20 mouse cellular contexts compared by ENCODE assay signal in the genomic region with DNA sequence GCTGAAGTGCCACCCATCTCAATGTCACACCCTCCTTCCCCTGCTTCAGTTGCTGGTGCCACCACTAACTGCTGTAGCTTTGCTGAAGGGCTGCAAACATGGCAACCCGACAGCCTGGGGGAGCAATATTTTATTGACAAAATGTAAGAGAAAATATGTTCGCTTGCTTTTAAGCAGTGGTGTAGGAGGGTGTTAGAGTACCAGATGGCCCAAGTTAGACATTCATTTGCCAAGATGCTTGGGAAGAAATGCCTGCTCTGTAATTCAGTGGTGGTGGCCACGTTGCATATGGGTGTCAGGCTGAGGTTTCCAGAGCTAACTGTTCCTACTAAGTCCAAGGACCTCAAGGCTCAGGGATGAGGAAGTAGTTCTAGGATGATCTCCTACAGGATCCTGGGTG.
A peak's percentile ranks its signal among the peaks of the same experiment; 100 is the strongest.
DNase-seq lines count a peak whose midpoint lies in the region; ATAC-seq and TF ChIP-seq lines count a peak whose summit lies in the region.
"Had no signal": no experiment of that assay in that cellular context is flagged by ENCODE, and none has a peak within 500 bp of the region (broad histone marks: within the 10 kb centered on the region; RNA-seq: fewer than 3 reads in every experiment).

No protein-coding gene starts in this region.

- H3K27me3 ChIP-seq in forebrain, embryonic 16.5 days (replicated peaks; ENCODE audit: control insufficient read depth, insufficient read depth, low read length), result no peaks in the 10 kb centered on the region
- H3K27me3 ChIP-seq in forebrain, embryonic 11.5 days (ENCODE audit: control insufficient read depth, insufficient read depth, low read length), result no peaks in the 10 kb centered on the region
- H3K27me3 ChIP-seq: embryonic facial prominence, embryonic 12.5 days; limb, embryonic 12.5 days; liver, embryonic 13.5 days had no signal

- TF ChIP-seq POLR2A in brain, embryonic 14.5 days (IDR thresholded peaks at IDR 0.05; ENCODE audit: borderline replicate concordance, extremely low read depth, insufficient read depth, insufficient read length, poor library complexity, severe bottlenecking), result no peak
- TF ChIP-seq POLR2A in lung, adult 2 months (IDR thresholded peaks at IDR 0.05; ENCODE audit: borderline replicate concordance, extremely low read depth, low read depth, low read length), result no peak

- WGBS in forebrain, embryonic 16.5 days, result 64% methylated on average over 3 of the region's 3 CpGs
- WGBS in forebrain, embryonic 11.5 days, result 87% methylated on average over 3 of the region's 3 CpGs
- 89% methylated on average over 3 of the region's 3 CpGs for WGBS in lung, adult 2 months

- TF ChIP-seq CTCF in brain, embryonic 14.5 days (IDR thresholded peaks at IDR 0.05; ENCODE audit: borderline replicate concordance, extremely low read depth, insufficient read depth, insufficient read length), result no peak
- no peak for TF ChIP-seq CTCF in lung, adult 2 months (IDR thresholded peaks at IDR 0.05; ENCODE audit: insufficient read depth, low read length)

- no peak for DNase-seq in forebrain, embryonic 11.5 days (ENCODE audit: low spot score)
- peak; percentile 45 for DNase-seq in brain, embryonic 14.5 days (ENCODE audit: low read depth)
- DNase-seq in layer of hippocampus, adult 9-11 months, result peak; percentile 75
- peak; percentile 54 to 63 for DNase-seq in right cerebral cortex, adult 2 months (ENCODE audit: low spot score in 2 of 2)
- DNase-seq in lung, adult 2 months, result no peak
- no peak for DNase-seq in lung, postnatal 36 days
- no peak for DNase-seq in adrenal gland, postnatal 10 days
- DNase-seq: adrenal gland, postnatal 36 days; gastrocnemius, postnatal 10 days; heart, adult 18-20 months; kidney, adult 9 months; kidney, postnatal 36 days; liver, embryonic 13.5 days; lung, postnatal 10 days; thymus, adult 18-20 months had no signal

- no peak overlapping the region for H3K4me3 ChIP-seq in forebrain, embryonic 16.5 days (replicated peaks; ENCODE audit: low read length)
- no peak overlapping the region for H3K4me3 ChIP-seq in forebrain, embryonic 11.5 days (ENCODE audit: low read depth, low read length)
- H3K4me3 ChIP-seq in lung, adult 2 months (replicated peaks; ENCODE audit: extremely low read depth, low read depth, low read length), result no peak overlapping the region
- H3K4me3 ChIP-seq: embryonic facial prominence, embryonic 12.5 days; hindbrain, embryonic 10.5 days; limb, embryonic 12.5 days; liver, embryonic 13.5 days had no signal

- H3K27ac ChIP-seq in forebrain, embryonic 16.5 days (ENCODE audit: low read length), result no peak overlapping the region
- H3K27ac ChIP-seq in forebrain, embryonic 11.5 days (ENCODE audit: low read depth, low read length), result no peak overlapping the region
- H3K27ac ChIP-seq: embryonic facial prominence, embryonic 12.5 days; hindbrain, embryonic 10.5 days; limb, embryonic 12.5 days; liver, embryonic 13.5 days had no signal

- ATAC-seq in forebrain, embryonic 16.5 days, result 0 out of 2 replicates have a peak, but pooled peaks have one; percentile 36
- ATAC-seq in forebrain, embryonic 11.5 days (replicated peaks; ENCODE audit: low FRiP score), result no peak
- ATAC-seq: inflammation-experienced regulatory T-cells, adult 6 months had no signal

- H3K9ac ChIP-seq in forebrain, embryonic 16.5 days (replicated peaks; ENCODE audit: low read depth, low read length), result no peak overlapping the region
- no peak overlapping the region for H3K9ac ChIP-seq in forebrain, embryonic 11.5 days (ENCODE audit: low read length)
- H3K9ac ChIP-seq: embryonic facial prominence, embryonic 12.5 days; limb, embryonic 12.5 days; liver, embryonic 13.5 days had no signal

- no peaks in the 10 kb centered on the region for H3K9me3 ChIP-seq in forebrain, embryonic 16.5 days (ENCODE audit: control insufficient read depth, low read length)
- no peaks in the 10 kb centered on the region for H3K9me3 ChIP-seq in forebrain, embryonic 11.5 days (ENCODE audit: control insufficient read depth, low read length)
- H3K9me3 ChIP-seq: embryonic facial prominence, embryonic 12.5 days; hindbrain, embryonic 10.5 days; limb, embryonic 12.5 days; liver, embryonic 13.5 days had no signal

- peaks cover 6% of the 10 kb centered on the region; the same call in 1 of the 2 replicates for H3K4me1 ChIP-seq in forebrain, embryonic 16.5 days (replicated peaks; ENCODE audit: control insufficient read depth, insufficient read depth, low read length)
- no peaks in the 10 kb centered on the region for H3K4me1 ChIP-seq in forebrain, embryonic 11.5 days (replicated peaks; ENCODE audit: control insufficient read depth, insufficient read depth, low read length)
- no peaks in the 10 kb centered on the region for H3K4me1 ChIP-seq in lung, adult 2 months (ENCODE audit: control insufficient read depth, insufficient read depth, low read length)
- H3K4me1 ChIP-seq: embryonic facial prominence, embryonic 12.5 days; hindbrain, embryonic 10.5 days; limb, embryonic 12.5 days; liver, embryonic 13.5 days had no signal

- H3K4me2 ChIP-seq in forebrain, embryonic 16.5 days (ENCODE audit: low read length), result no peak overlapping the region
- no peak overlapping the region for H3K4me2 ChIP-seq in forebrain, embryonic 11.5 days (ENCODE audit: low read depth, low read length, severe bottlenecking)
- H3K4me2 ChIP-seq: embryonic facial prominence, embryonic 12.5 days; limb, embryonic 12.5 days; liver, embryonic 13.5 days had no signal

- no peaks in the 10 kb centered on the region for H3K36me3 ChIP-seq in forebrain, embryonic 16.5 days (ENCODE audit: control insufficient read depth, insufficient read depth)
- H3K36me3 ChIP-seq in forebrain, embryonic 11.5 days (ENCODE audit: control insufficient read depth, insufficient read depth, low read length), result no peaks in the 10 kb centered on the region
- H3K36me3 ChIP-seq: embryonic facial prominence, embryonic 12.5 days; hindbrain, embryonic 10.5 days; limb, embryonic 12.5 days; liver, embryonic 13.5 days had no signal

Comparison
In these comparisons a context has a peak if more than half of its experiments do, and no peak if none do; other contexts are left out.
1. DNase-seq: peak in brain, embryonic 14.5 days (single experiment), layer of hippocampus, adult 9-11 months (single experiment) and right cerebral cortex, adult 2 months (2 of 2); none in forebrain, embryonic 11.5 days (single experiment), lung, adult 2 months (single experiment), lung, postnatal 36 days (single experiment) and adrenal gland, postnatal 10 days (single experiment).